Mouse (Mus musculus) small intestine, adult 2 months (tissue): ENCODE measurements at regions not wholly inside any gene's neighbourhood (a gene's known extent, or its start where the extent isn't known, plus 50 kb on each side); places are given as distances from the start of the nearest gene placed in this dataset.

Source experiments
- H3K27ac ChIP-seq: fragments of 200-500 bp; 2 replicates; pipeline ENCODE4 v1.5.1; 2012; ENCODE audit warnings: low read depth, low read length, control low read depth, inconsistent platforms; ENCODE audit not compliant: insufficient read depth
- H3K27me3 ChIP-seq: fragments of 200-500 bp; 2 replicates; pipeline ENCODE4 v1.6.1; 2012; ENCODE audit warnings: mild to moderate bottlenecking, moderate library complexity, low read length, inconsistent platforms; ENCODE audit not compliant: control insufficient read depth, insufficient read depth
- H3K36me3 ChIP-seq: fragments of 200-500 bp; 2 replicates; pipeline ENCODE4 v1.6.1; 2012; ENCODE audit warnings: mild to moderate bottlenecking, low read length, control low read depth, inconsistent platforms; ENCODE audit not compliant: control insufficient read depth, insufficient read depth
- H3K4me1 ChIP-seq: fragments of 200-500 bp; 2 replicates; pipeline ENCODE4 v1.6.1; 2012; ENCODE audit warnings: low read length, inconsistent platforms, mixed read lengths; ENCODE audit not compliant: control insufficient read depth, insufficient read depth, insufficient read length
- H3K4me3 ChIP-seq: fragments of 200-500 bp; 2 replicates; pipeline ENCODE4 v1.5.1; 2012; ENCODE audit warnings: low read depth, mild to moderate bottlenecking, control low read depth, inconsistent platforms, low read length, moderate library complexity
- CTCF ChIP-seq: fragments of 200-500 bp; IDR thresholded peaks from 2 replicates; pipeline ENCODE4 v1.5.1; 2012; ENCODE audit warnings: low read depth, mild to moderate bottlenecking, control low read depth, inconsistent platforms, low read length, moderate library complexity, mixed read lengths; ENCODE audit not compliant: insufficient replicate concordance, insufficient read length; ENCODE audit errors: extremely low read depth
- POLR2A ChIP-seq: fragments of 200-500 bp; IDR thresholded peaks from 2 replicates; pipeline ENCODE4 v1.6.1; 2012; ENCODE audit warnings: low read depth, mild to moderate bottlenecking, control low read depth, inconsistent platforms, low read length, moderate library complexity
- WGBS: fragments of 180-500 bp; shearing (Covaris S2); methylation state at CpG from one replicate; pipeline ENCODE4 v1.1.7; 2018; 5-methylcytosine and 5-hydroxymethylcytosine counted together

DNA sequence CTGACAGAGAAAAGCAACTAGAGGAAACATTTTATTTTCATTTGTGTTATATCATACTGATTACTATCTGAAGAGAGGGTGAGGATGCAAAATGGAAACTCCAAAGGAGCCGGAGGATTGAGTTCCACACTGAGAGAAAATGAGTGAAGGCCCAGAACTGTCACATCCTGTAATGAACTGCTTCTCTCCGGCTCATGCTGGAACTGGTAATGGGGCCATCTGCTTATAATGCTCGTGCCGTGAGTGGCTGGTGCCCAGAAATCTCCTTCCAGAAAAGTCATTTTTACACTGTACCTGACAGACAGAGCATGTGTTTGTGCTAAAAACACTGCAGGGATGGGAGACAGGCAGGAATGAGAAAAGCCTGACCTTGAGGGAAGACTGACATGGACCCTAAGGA, 483.5 kb upstream of the Pkdcc start:
- Histone ChIP-seq H3K4me3 (no peak overlapping the region), H3K4me1 (no peaks in the 10 kb centered on the region), H3K27ac (no peak overlapping the region), H3K27me3 (no peaks in the 10 kb centered on the region), H3K36me3 (no peaks in the 10 kb centered on the region)
- WGBS = 87% methylated on average over 4 of the region's 4 CpGs
- TF ChIP-seq CTCF (no peak), POLR2A (no peak)

DNA sequence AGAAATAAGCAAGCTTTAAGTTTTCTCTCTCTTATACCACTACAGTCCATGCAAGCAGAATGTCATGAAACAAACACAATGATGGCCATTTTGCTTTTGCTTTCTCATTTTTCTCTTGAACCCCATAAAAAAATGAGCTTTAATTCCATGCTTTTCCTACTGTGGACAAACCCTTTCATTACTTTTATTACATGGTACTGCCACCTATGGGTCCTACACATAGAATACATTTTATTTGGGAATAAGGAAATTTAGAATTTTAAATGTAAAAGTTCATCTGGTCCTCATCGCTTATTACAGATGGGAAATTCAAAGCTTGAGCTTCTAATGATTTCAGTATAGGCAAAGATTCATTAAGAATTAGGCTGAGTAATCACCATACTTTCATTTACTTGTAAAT, 472.6 kb upstream of the Pkdcc start:
- Histone ChIP-seq H3K27me3 (no peaks in the 10 kb centered on the region), H3K27ac (no peak overlapping the region), H3K4me3 (no peak overlapping the region), H3K4me1 (no peaks in the 10 kb centered on the region), H3K36me3 (no peaks in the 10 kb centered on the region)
- TF ChIP-seq POLR2A (no peak), CTCF (no peak)
- 94% methylated on average over 1 of the region's 1 CpGs for WGBS

- H3K4me1 ChIP-seq = no peaks in the 10 kb centered on the region
- no peak overlapping the region for H3K4me3 ChIP-seq
- TF ChIP-seq POLR2A (no peak), CTCF (no peak)
- H3K27ac ChIP-seq = no peak overlapping the region
- no peaks in the 10 kb centered on the region for H3K27me3 ChIP-seq
- 45% methylated on average over 3 of the region's 3 CpGs for WGBS
- H3K36me3 ChIP-seq = no peaks in the 10 kb centered on the region
Observed at GRCm38 (mm10) chr17:82757400-82757799, 457.7 kb upstream of the Pkdcc start.

DNA sequence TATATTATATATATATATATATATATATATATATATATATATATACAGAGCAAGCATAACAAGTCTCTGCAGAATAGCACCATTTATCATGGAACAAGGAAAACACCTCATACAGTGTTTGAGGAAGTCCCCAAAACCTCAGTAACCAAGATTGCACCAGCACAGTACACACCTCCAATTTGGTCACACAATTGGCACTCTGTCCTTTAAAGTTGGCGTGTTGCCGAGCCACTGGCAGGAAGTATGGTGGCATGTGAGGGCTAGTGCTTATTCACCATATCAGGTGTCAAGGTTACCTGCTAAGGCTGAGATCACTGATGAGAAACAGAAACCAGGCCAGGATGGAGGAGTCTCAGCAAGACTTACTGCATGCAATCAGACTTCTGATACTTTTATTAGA, 436.0 kb upstream of the Pkdcc start:
- H3K27me3 ChIP-seq = no peaks in the 10 kb centered on the region
- no peak overlapping the region for H3K27ac ChIP-seq
- WGBS = 68% methylated on average over 2 of the region's 2 CpGs
- TF ChIP-seq CTCF = no peak
- TF ChIP-seq POLR2A = no peak
- no peaks in the 10 kb centered on the region for H3K36me3 ChIP-seq
- H3K4me3 ChIP-seq = no peak overlapping the region
- H3K4me1 ChIP-seq = no peaks in the 10 kb centered on the region

DNA sequence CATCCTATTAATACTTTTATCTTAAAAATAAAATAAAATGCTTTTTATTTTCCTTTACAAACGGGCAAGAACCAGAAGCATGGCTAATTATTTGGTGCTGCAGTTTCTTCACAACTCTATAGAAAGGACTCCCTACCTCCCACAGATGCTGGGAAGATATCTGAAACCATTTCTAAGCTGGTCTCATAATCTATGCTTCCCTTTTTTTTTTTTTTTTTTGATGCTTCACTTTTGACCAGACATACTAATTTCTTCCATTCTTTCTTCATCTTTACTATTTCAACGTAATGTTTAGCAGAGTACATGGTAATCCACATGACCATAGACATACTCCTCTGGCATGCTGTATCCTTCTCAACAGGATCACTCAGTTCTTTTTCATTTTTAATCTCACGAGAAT, 393.0 kb upstream of the Pkdcc start:
- Histone ChIP-seq H3K4me1 (no peaks in the 10 kb centered on the region), H3K4me3 (no peak overlapping the region), H3K27me3 (no peaks in the 10 kb centered on the region), H3K27ac (no peak overlapping the region), H3K36me3 (no peaks in the 10 kb centered on the region)
- 64% methylated on average over 3 of the region's 3 CpGs for WGBS
- TF ChIP-seq POLR2A (no peak), CTCF (no peak)

DNA sequence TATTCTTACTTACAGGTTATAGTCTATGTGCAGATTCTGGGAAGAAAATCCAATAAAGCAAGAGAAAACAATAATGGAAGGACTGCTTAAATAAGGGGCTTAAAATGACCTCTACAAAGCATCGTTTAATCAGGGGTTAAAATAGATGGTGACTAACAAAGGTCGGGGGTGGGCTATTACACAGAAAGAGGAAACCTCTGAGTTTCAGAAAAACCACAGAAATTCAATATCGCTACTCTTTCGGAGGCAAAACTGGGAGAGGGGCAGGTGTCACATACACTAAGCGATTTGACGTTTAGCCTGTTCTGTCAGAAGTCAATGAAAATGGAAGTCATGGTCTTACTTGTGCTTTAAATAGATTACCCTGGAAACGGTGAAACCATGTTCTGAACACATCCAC, 391.0 kb upstream of the Pkdcc start:
- H3K36me3 ChIP-seq = no peaks in the 10 kb centered on the region
- TF ChIP-seq POLR2A (no peak), CTCF (no peak)
- no peaks in the 10 kb centered on the region for H3K4me1 ChIP-seq
- H3K4me3 ChIP-seq = no peak overlapping the region
- no peak overlapping the region for H3K27ac ChIP-seq
- WGBS = 71% methylated on average over 7 of the region's 7 CpGs
- H3K27me3 ChIP-seq = no peaks in the 10 kb centered on the region

- TF ChIP-seq CTCF = no peak
- no peak for TF ChIP-seq POLR2A
- Histone ChIP-seq H3K27ac (no peak overlapping the region), H3K27me3 (no peaks in the 10 kb centered on the region), H3K36me3 (no peaks in the 10 kb centered on the region), H3K4me3 (no peak overlapping the region), H3K4me1 (no peaks in the 10 kb centered on the region)
- WGBS = 87% methylated on average over 6 of the region's 6 CpGs
Observed at GRCm38 (mm10) chr17:82824619-82825018, 390.5 kb upstream of the Pkdcc start.

GRCm38 (mm10) chr17:82827170-82827569, 387.9 kb upstream of the Pkdcc start:
- Histone ChIP-seq H3K27me3 (no peaks in the 10 kb centered on the region), H3K27ac (no peak overlapping the region), H3K36me3 (no peaks in the 10 kb centered on the region), H3K4me3 (no peak overlapping the region), H3K4me1 (no peaks in the 10 kb centered on the region)
- TF ChIP-seq CTCF = no peak
- no peak for TF ChIP-seq POLR2A
